29 mouse cellular contexts compared by ENCODE assay signal in the genomic region with DNA sequence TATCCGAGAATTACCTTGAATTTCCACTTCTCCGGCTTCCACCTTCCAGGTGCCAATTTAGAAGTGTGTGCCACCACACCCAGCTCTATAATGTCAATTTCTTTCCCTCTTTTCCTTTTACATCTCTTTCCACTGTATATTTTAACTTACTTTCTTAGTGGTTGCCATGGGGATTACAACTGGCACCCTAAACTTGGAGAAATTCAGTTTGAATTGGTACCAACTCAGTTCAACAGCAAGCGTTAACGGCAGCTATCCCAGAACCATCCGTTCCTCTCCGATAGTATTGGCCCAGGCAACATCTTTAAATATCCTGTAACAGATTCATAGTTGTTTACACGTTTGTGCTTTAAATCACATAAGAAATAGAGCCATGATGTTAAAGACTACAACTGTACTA. TPM values are rescaled to one million over a fixed set of nuclear protein-coding genes. Genes with fewer than 3 reads are reported as not detected.
DNase-seq lines count a peak whose midpoint lies in the region; ATAC-seq and TF ChIP-seq lines count a peak whose summit lies in the region.
"Had no signal": no experiment of that assay in that cellular context is flagged by ENCODE, and none has a peak within 500 bp of the region (broad histone marks: within the 10 kb centered on the region; RNA-seq: fewer than 3 reads in every experiment).

No protein-coding gene starts in this region.

- H3K36me3 ChIP-seq in forebrain, embryonic 15.5 days, result no peaks in the 10 kb centered on the region
- H3K36me3 ChIP-seq in forebrain, embryonic 12.5 days (replicated peaks), result no peaks in the 10 kb centered on the region
- no peaks in the 10 kb centered on the region for H3K36me3 ChIP-seq in forebrain, postnatal 0 days (ENCODE audit: insufficient read depth)
- H3K36me3 ChIP-seq in forebrain, embryonic 11.5 days (ENCODE audit: control insufficient read depth, insufficient read depth, low read length), result no peaks in the 10 kb centered on the region
- H3K36me3 ChIP-seq in midbrain, embryonic 11.5 days (ENCODE audit: control insufficient read depth, insufficient read depth, low read length), result no peaks in the 10 kb centered on the region
- H3K36me3 ChIP-seq in midbrain, embryonic 10.5 days, result no peaks in the 10 kb centered on the region
- H3K36me3 ChIP-seq: embryonic facial prominence, embryonic 13.5 days; embryonic facial prominence, embryonic 15.5 days; forebrain, embryonic 10.5 days; G1E had no signal

- no peak for TF ChIP-seq CTCF in forebrain, postnatal 0 days (IDR thresholded peaks at IDR 0.05; ENCODE audit: low read depth)

- WGBS in forebrain, embryonic 15.5 days, result 81% methylated on average over 7 of the region's 7 CpGs
- WGBS in forebrain, embryonic 12.5 days, result 89% methylated on average over 7 of the region's 7 CpGs
- WGBS in forebrain, postnatal 0 days, result 68% methylated on average over 7 of the region's 7 CpGs
- 89% methylated on average over 7 of the region's 7 CpGs for WGBS in forebrain, embryonic 11.5 days
- WGBS in midbrain, embryonic 11.5 days, result 89% methylated on average over 7 of the region's 7 CpGs
- 92% methylated on average over 7 of the region's 7 CpGs for WGBS in midbrain, embryonic 10.5 days

- no peak overlapping the region for H3K4me3 ChIP-seq in forebrain, embryonic 15.5 days
- no peak overlapping the region for H3K4me3 ChIP-seq in forebrain, embryonic 12.5 days (replicated peaks)
- no peak overlapping the region for H3K4me3 ChIP-seq in forebrain, postnatal 0 days (ENCODE audit: low read depth, low read length)
- no peak overlapping the region for H3K4me3 ChIP-seq in forebrain, embryonic 11.5 days (ENCODE audit: low read depth, low read length)
- no peak overlapping the region for H3K4me3 ChIP-seq in midbrain, embryonic 11.5 days (ENCODE audit: low read depth, low read length)
- no peak overlapping the region for H3K4me3 ChIP-seq in midbrain, embryonic 10.5 days
- H3K4me3 ChIP-seq: embryonic facial prominence, embryonic 13.5 days; embryonic facial prominence, embryonic 15.5 days; erythroblast, embryonic 14.5 days; forebrain, embryonic 10.5 days had no signal

- H3K4me2 ChIP-seq in forebrain, embryonic 15.5 days (replicated peaks), result no peak overlapping the region
- no peak overlapping the region for H3K4me2 ChIP-seq in forebrain, embryonic 12.5 days
- no peak overlapping the region for H3K4me2 ChIP-seq in forebrain, postnatal 0 days (ENCODE audit: low read depth)
- no peak overlapping the region for H3K4me2 ChIP-seq in forebrain, embryonic 11.5 days (ENCODE audit: low read depth, low read length, severe bottlenecking)
- no peak overlapping the region for H3K4me2 ChIP-seq in midbrain, embryonic 11.5 days
- H3K4me2 ChIP-seq: embryonic facial prominence, embryonic 13.5 days; embryonic facial prominence, embryonic 15.5 days had no signal

- H3K4me1 ChIP-seq in forebrain, embryonic 15.5 days, result no peaks in the 10 kb centered on the region
- no peaks in the 10 kb centered on the region for H3K4me1 ChIP-seq in forebrain, embryonic 12.5 days
- no peaks in the 10 kb centered on the region for H3K4me1 ChIP-seq in forebrain, postnatal 0 days (ENCODE audit: insufficient read depth)
- no peaks in the 10 kb centered on the region for H3K4me1 ChIP-seq in forebrain, embryonic 11.5 days (replicated peaks; ENCODE audit: control insufficient read depth, insufficient read depth, low read length)
- H3K4me1 ChIP-seq in midbrain, embryonic 11.5 days (ENCODE audit: control insufficient read depth, insufficient read depth, low read length), result no peaks in the 10 kb centered on the region
- no peaks in the 10 kb centered on the region for H3K4me1 ChIP-seq in midbrain, embryonic 10.5 days
- H3K4me1 ChIP-seq: embryonic facial prominence, embryonic 13.5 days; embryonic facial prominence, embryonic 15.5 days; forebrain, embryonic 10.5 days had no signal

- no peak; the same call in 1 of the 2 replicates for ATAC-seq in forebrain, embryonic 15.5 days (replicated peaks)
- no peak for ATAC-seq in forebrain, embryonic 12.5 days (ENCODE audit: low FRiP score)
- ATAC-seq in forebrain, postnatal 0 days, result peak; percentile 85
- ATAC-seq in forebrain, embryonic 11.5 days (replicated peaks; ENCODE audit: low FRiP score), result no peak
- no peak for ATAC-seq in midbrain, embryonic 11.5 days (ENCODE audit: low FRiP score)
- ATAC-seq: activated CD4-positive, CD25-positive, alpha-beta regulatory T cell, adult 4 months; CD4-positive, CD25-positive, alpha-beta regulatory T cell, adult 4 months; Patski had no signal

- no peaks in the 10 kb centered on the region for H3K27me3 ChIP-seq in forebrain, embryonic 15.5 days
- H3K27me3 ChIP-seq in forebrain, embryonic 12.5 days, result no peaks in the 10 kb centered on the region
- H3K27me3 ChIP-seq in forebrain, postnatal 0 days (ENCODE audit: insufficient read depth, low read length), result no peaks in the 10 kb centered on the region
- no peaks in the 10 kb centered on the region for H3K27me3 ChIP-seq in forebrain, embryonic 11.5 days (ENCODE audit: control insufficient read depth, insufficient read depth, low read length)
- H3K27me3 ChIP-seq in midbrain, embryonic 11.5 days (ENCODE audit: control insufficient read depth, insufficient read depth, low read length), result no peaks in the 10 kb centered on the region
- H3K27me3 ChIP-seq in midbrain, embryonic 10.5 days (ENCODE audit: low read depth, poor library complexity, severe bottlenecking), result no peaks in the 10 kb centered on the region
- H3K27me3 ChIP-seq: CH12.LX; embryonic facial prominence, embryonic 13.5 days; embryonic facial prominence, embryonic 15.5 days had no signal

- H3K27ac ChIP-seq in forebrain, embryonic 15.5 days (replicated peaks), result peak overlapping the region; percentile 22; the same call in 1 of the 2 replicates
- H3K27ac ChIP-seq in forebrain, embryonic 12.5 days, result no peak overlapping the region
- peak overlapping the region; percentile 58 for H3K27ac ChIP-seq in forebrain, postnatal 0 days (ENCODE audit: low read depth, low read length)
- H3K27ac ChIP-seq in forebrain, embryonic 11.5 days (ENCODE audit: low read depth, low read length), result no peak overlapping the region
- H3K27ac ChIP-seq in midbrain, embryonic 11.5 days (ENCODE audit: low read depth, low read length), result no peak overlapping the region
- H3K27ac ChIP-seq in midbrain, embryonic 10.5 days (replicated peaks), result no peak overlapping the region
- H3K27ac ChIP-seq: embryonic facial prominence, embryonic 13.5 days; embryonic facial prominence, embryonic 15.5 days; forebrain, embryonic 10.5 days had no signal

- H3K9ac ChIP-seq in forebrain, embryonic 15.5 days (replicated peaks), result no peak overlapping the region
- no peak overlapping the region for H3K9ac ChIP-seq in forebrain, embryonic 12.5 days
- no peak overlapping the region for H3K9ac ChIP-seq in forebrain, postnatal 0 days
- no peak overlapping the region for H3K9ac ChIP-seq in forebrain, embryonic 11.5 days (ENCODE audit: low read length)
- no peak overlapping the region for H3K9ac ChIP-seq in midbrain, embryonic 11.5 days (ENCODE audit: low read length)
- H3K9ac ChIP-seq: embryonic facial prominence, embryonic 13.5 days; embryonic facial prominence, embryonic 15.5 days had no signal

- DNase-seq in forebrain, postnatal 0 days, result peak; percentile 54
- no peak for DNase-seq in forebrain, embryonic 11.5 days (ENCODE audit: low spot score)
- DNase-seq in midbrain, embryonic 11.5 days (ENCODE audit: low spot score, missing footprints), result peak; percentile 21
- DNase-seq in midbrain, embryonic 10.5 days (ENCODE audit: low spot score), result no peak
- DNase-seq: adrenal gland, adult 8-10 months; adrenal gland, postnatal 14 days; adrenal gland, postnatal 36 days; B cell, adult 2 months; cerebellum, adult 11 months; cerebellum, adult 18-20 months; cerebellum, adult 8-10 months; cerebellum, adult 9-11 months; cerebellum, postnatal 14 days; cerebellum, postnatal 36 days; embryo, embryonic 11 days had no signal

- no peaks in the 10 kb centered on the region for H3K9me3 ChIP-seq in forebrain, embryonic 15.5 days
- no peaks in the 10 kb centered on the region for H3K9me3 ChIP-seq in forebrain, embryonic 12.5 days
- no peaks in the 10 kb centered on the region for H3K9me3 ChIP-seq in forebrain, postnatal 0 days (ENCODE audit: low read length)
- no peaks in the 10 kb centered on the region for H3K9me3 ChIP-seq in forebrain, embryonic 11.5 days (ENCODE audit: control insufficient read depth, low read length)
- H3K9me3 ChIP-seq in midbrain, embryonic 11.5 days (ENCODE audit: control insufficient read depth, low read length), result no peaks in the 10 kb centered on the region
- H3K9me3 ChIP-seq in midbrain, embryonic 10.5 days (replicated peaks), result no peaks in the 10 kb centered on the region
- H3K9me3 ChIP-seq: embryonic facial prominence, embryonic 13.5 days; embryonic facial prominence, embryonic 15.5 days; forebrain, embryonic 10.5 days; G1E had no signal

RNA-seq across cellular contexts. Expression of gene Arpc2, which starts 16.0 kb away (rescaled TPM):
- polyA plus RNA-seq in forebrain, embryonic 15.5 days (2015; fragmentation: Nextera tagmentation; extraction: Ambion mirVana), result 403 and 418 TPM in 2 replicates
- polyA plus RNA-seq in forebrain, embryonic 12.5 days (2016; fragmentation: Nextera tagmentation; extraction: Ambion mirVana), result 356 and 369 TPM in 2 replicates
- total RNA-seq in forebrain, postnatal 0 days (2014; rRNA removed), result 241 and 268 TPM in 2 replicates
- polyA plus RNA-seq in forebrain, postnatal 0 days (2015; fragmentation: Nextera tagmentation; extraction: Ambion mirVana), result 541 and 596 TPM in 2 replicates
- 303 and 310 TPM in 2 replicates for polyA plus RNA-seq in forebrain, embryonic 11.5 days (2014; fragmentation: Nextera tagmentation; extraction: Ambion mirVana)
- 316 and 328 TPM in 2 replicates for polyA plus RNA-seq in midbrain, embryonic 11.5 days (2014; fragmentation: Nextera tagmentation; extraction: Ambion mirVana)
- 353 and 368 TPM in 2 replicates for polyA plus RNA-seq in midbrain, embryonic 10.5 days (2016; fragmentation: Nextera tagmentation; extraction: Ambion mirVana)

RNA-seq across cellular contexts. Expression of gene Cxcr1, which starts 25.5 kb away (rescaled TPM):
- polyA plus RNA-seq in forebrain, embryonic 15.5 days (2015; fragmentation: Nextera tagmentation; extraction: Ambion mirVana), result not detected in 2 replicates
- polyA plus RNA-seq in forebrain, embryonic 12.5 days (2016; fragmentation: Nextera tagmentation; extraction: Ambion mirVana), result not detected in 2 replicates
- not detected in 2 replicates for total RNA-seq in forebrain, postnatal 0 days (2014; rRNA removed)
- polyA plus RNA-seq in forebrain, postnatal 0 days (2015; fragmentation: Nextera tagmentation; extraction: Ambion mirVana), result not detected in 2 replicates
- not detected in 2 replicates for polyA plus RNA-seq in forebrain, embryonic 11.5 days (2014; fragmentation: Nextera tagmentation; extraction: Ambion mirVana)
- not detected in 2 replicates for polyA plus RNA-seq in midbrain, embryonic 11.5 days (2014; fragmentation: Nextera tagmentation; extraction: Ambion mirVana)
- polyA plus RNA-seq in midbrain, embryonic 10.5 days (2016; fragmentation: Nextera tagmentation; extraction: Ambion mirVana), result not detected in 2 replicates
- total RNA-seq: adrenal gland, adult 18-20 months; adrenal gland, postnatal 14 days; adrenal gland, postnatal 36 days; CH12.LX; common myeloid progenitor, adult 5-6 weeks had no signal
- polyA plus RNA-seq: activated CD4-positive, CD25-positive, alpha-beta regulatory T cell, adult 4 months; CD4-positive, CD25-positive, alpha-beta regulatory T cell, adult 4 months; embryonic facial prominence, embryonic 11.5 days; embryonic facial prominence, embryonic 13.5 days; embryonic facial prominence, embryonic 15.5 days; erythroblast, embryonic 14.5 days; forebrain, embryonic 10.5 days; G1E; Patski had no signal

RNA-seq across cellular contexts. Expression of gene Gpbar1, which starts 58.4 kb away (rescaled TPM):
- polyA plus RNA-seq in forebrain, embryonic 15.5 days (2015; fragmentation: Nextera tagmentation; extraction: Ambion mirVana), result 0.34 TPM in 1 of 2 replicates, not detected in the other
- 0.18 and 0.29 TPM in 2 replicates for polyA plus RNA-seq in forebrain, embryonic 12.5 days (2016; fragmentation: Nextera tagmentation; extraction: Ambion mirVana)
- not detected in 2 replicates for total RNA-seq in forebrain, postnatal 0 days (2014; rRNA removed)
- polyA plus RNA-seq in forebrain, postnatal 0 days (2015; fragmentation: Nextera tagmentation; extraction: Ambion mirVana), result 0.21 TPM in 1 of 2 replicates, not detected in the other
- polyA plus RNA-seq in forebrain, embryonic 11.5 days (2014; fragmentation: Nextera tagmentation; extraction: Ambion mirVana), result not detected in 2 replicates
- polyA plus RNA-seq in midbrain, embryonic 11.5 days (2014; fragmentation: Nextera tagmentation; extraction: Ambion mirVana), result 0.15 TPM in 1 of 2 replicates, not detected in the other
- 0.25 TPM in 2 replicates for polyA plus RNA-seq in midbrain, embryonic 10.5 days (2016; fragmentation: Nextera tagmentation; extraction: Ambion mirVana)
- total RNA-seq: adrenal gland, adult 18-20 months; adrenal gland, adult 8-10 months; adrenal gland, postnatal 14 days; adrenal gland, postnatal 36 days; CH12.LX; common myeloid progenitor, adult 5-6 weeks had no signal
- polyA plus RNA-seq: embryonic facial prominence, embryonic 15.5 days; erythroblast, embryonic 14.5 days; G1E had no signal

Comparison
In these comparisons a context has a peak if more than half of its experiments do, and no peak if none do; other contexts are left out.
1. H3K27ac ChIP-seq: peak in forebrain, embryonic 15.5 days (single experiment) and forebrain, postnatal 0 days (single experiment); none in forebrain, embryonic 12.5 days (single experiment), forebrain, embryonic 11.5 days (single experiment), midbrain, embryonic 11.5 days (single experiment) and midbrain, embryonic 10.5 days (single experiment).
2. DNase-seq: peak in forebrain, postnatal 0 days (single experiment) and midbrain, embryonic 11.5 days (single experiment); none in forebrain, embryonic 11.5 days (single experiment) and midbrain, embryonic 10.5 days (single experiment).